In the genomic region with DNA sequence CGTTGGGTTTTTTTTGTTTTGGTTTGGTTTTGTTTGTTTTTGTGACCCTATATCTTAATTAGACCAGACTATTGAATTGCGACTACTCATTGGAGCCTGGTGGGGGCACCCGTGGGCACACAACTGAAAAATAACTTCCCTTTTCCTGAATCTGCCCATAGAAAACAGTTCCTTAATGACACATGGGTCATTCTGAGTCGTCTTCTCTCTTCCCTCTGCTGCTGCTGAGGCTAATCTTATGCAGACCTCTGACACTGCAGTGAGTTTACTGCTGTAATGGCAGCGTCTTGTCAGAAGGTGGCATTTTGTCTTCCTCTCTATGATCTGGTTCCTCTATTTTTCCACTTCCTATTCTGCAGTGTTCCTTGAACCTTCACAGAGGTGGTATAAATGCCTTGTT, we compare ENCODE assay signal across 9 mouse cellular contexts. TPM values are rescaled to one million over a fixed set of nuclear protein-coding genes. Genes with fewer than 3 reads are reported as not detected.
DNase-seq lines count a peak whose midpoint lies in the region; ATAC-seq and TF ChIP-seq lines count a peak whose summit lies in the region.
"Had no signal": no experiment of that assay in that cellular context is flagged by ENCODE, and none has a peak within 500 bp of the region (broad histone marks: within the 10 kb centered on the region; RNA-seq: fewer than 3 reads in every experiment).

No protein-coding gene starts in this region.

- no peaks in the 10 kb centered on the region for H3K9me3 ChIP-seq in forebrain, embryonic 14.5 days (replicated peaks; ENCODE audit: control insufficient read depth, low read length)
- no peaks in the 10 kb centered on the region for H3K9me3 ChIP-seq in liver, embryonic 12.5 days (replicated peaks)
- no peaks in the 10 kb centered on the region for H3K9me3 ChIP-seq in neural tube, embryonic 15.5 days (replicated peaks)

- H3K9ac ChIP-seq in forebrain, embryonic 14.5 days (ENCODE audit: low read length) = peak overlapping the region; percentile 53
- peak overlapping the region; percentile 67 for H3K9ac ChIP-seq in liver, embryonic 12.5 days
- peak overlapping the region; percentile 56 for H3K9ac ChIP-seq in neural tube, embryonic 15.5 days (replicated peaks)

- no peak for TF ChIP-seq POLR2A in bone marrow, adult 2 months (IDR thresholded peaks at IDR 0.05; ENCODE audit: borderline replicate concordance, control insufficient read depth, low read depth, low read length)

- intact Hi-C loops in left cerebral cortex, postnatal 14 days (cut with DNase I) = no loop called here
- intact Hi-C loops in left cerebral cortex, postnatal 10 days (cut with DNase I) = no loop called here

- H3K27ac ChIP-seq in bone marrow, adult 2 months (ENCODE audit: control insufficient read depth, insufficient read depth, low read depth, low read length, poor library complexity) = no peak overlapping the region
- no peak overlapping the region for H3K27ac ChIP-seq in forebrain, embryonic 14.5 days (ENCODE audit: low read depth, low read length)
- peak overlapping the region; percentile 74 for H3K27ac ChIP-seq in liver, embryonic 12.5 days
- H3K27ac ChIP-seq in neural tube, embryonic 15.5 days (replicated peaks) = no peak overlapping the region

- H3K36me3 ChIP-seq in forebrain, embryonic 14.5 days (ENCODE audit: control insufficient read depth, insufficient read depth, low read length) = peaks cover 26% of the 10 kb centered on the region
- H3K36me3 ChIP-seq in liver, embryonic 12.5 days = peaks cover 41% of the 10 kb centered on the region
- H3K36me3 ChIP-seq in neural tube, embryonic 15.5 days = peaks cover 27% of the 10 kb centered on the region

- no peak for ATAC-seq in forebrain, embryonic 14.5 days
- ATAC-seq in liver, embryonic 12.5 days = no peak
- ATAC-seq in neural tube, embryonic 15.5 days (ENCODE audit: low FRiP score) = peak; percentile 10; the same call in 1 of the 2 replicates

- no peaks in the 10 kb centered on the region; the same call in 1 of the 2 replicates for H3K4me1 ChIP-seq in bone marrow, adult 2 months (ENCODE audit: control insufficient read depth, insufficient read depth, low read length)
- H3K4me1 ChIP-seq in forebrain, embryonic 14.5 days (ENCODE audit: control insufficient read depth, insufficient read depth, low read length) = peaks cover 14% of the 10 kb centered on the region
- peaks cover 36% of the 10 kb centered on the region for H3K4me1 ChIP-seq in liver, embryonic 12.5 days
- peaks cover 21% of the 10 kb centered on the region for H3K4me1 ChIP-seq in neural tube, embryonic 15.5 days

- DNase-seq in left cerebral cortex, postnatal 14 days (ENCODE audit: low spot score in 2 of 2) = peak; percentile 5 to 30
- no peak for DNase-seq in left cerebral cortex, adult 8-10 months (ENCODE audit: low spot score in 2 of 2)
- peak; percentile 27 for DNase-seq in forebrain, embryonic 14.5 days (ENCODE audit: low spot score)
- no peak for DNase-seq in layer of hippocampus, adult 9-10 months (ENCODE audit: low spot score)
- no peak for DNase-seq in left cerebral cortex, postnatal 10 days (ENCODE audit: extremely low spot score in 1 of 2, low spot score in 2 of 2)

- TF ChIP-seq CTCF in bone marrow, adult 2 months (IDR thresholded peaks at IDR 0.05; ENCODE audit: control insufficient read depth, insufficient read depth, low read length) = no peak

- peak overlapping the region; percentile 82 for H3K4me2 ChIP-seq in forebrain, embryonic 14.5 days (ENCODE audit: low read length)
- peak overlapping the region; percentile 83 for H3K4me2 ChIP-seq in liver, embryonic 12.5 days
- peak overlapping the region; percentile 94 for H3K4me2 ChIP-seq in neural tube, embryonic 15.5 days

- peak overlapping the region; percentile 29 for H3K4me3 ChIP-seq in bone marrow, adult 2 months (replicated peaks; ENCODE audit: control insufficient read depth, low read depth, low read length)
- peak overlapping the region; percentile 68 for H3K4me3 ChIP-seq in forebrain, embryonic 14.5 days (ENCODE audit: low read depth, low read length)
- peak overlapping the region; percentile 76 for H3K4me3 ChIP-seq in liver, embryonic 12.5 days
- peak overlapping the region; percentile 74 for H3K4me3 ChIP-seq in neural tube, embryonic 15.5 days (replicated peaks)

- no peaks in the 10 kb centered on the region for H3K27me3 ChIP-seq in forebrain, embryonic 14.5 days (replicated peaks; ENCODE audit: control insufficient read depth, insufficient read depth, low read length)
- no peaks in the 10 kb centered on the region for H3K27me3 ChIP-seq in liver, embryonic 12.5 days (replicated peaks)
- H3K27me3 ChIP-seq in neural tube, embryonic 15.5 days (replicated peaks) = no peaks in the 10 kb centered on the region

- 0% methylated on average over 5 of the region's 5 CpGs for WGBS in bone marrow, adult 2 months
- WGBS in forebrain, embryonic 14.5 days = 3% methylated on average over 5 of the region's 5 CpGs
- 1% methylated on average over 5 of the region's 5 CpGs for WGBS in liver, embryonic 12.5 days (ENCODE audit: insufficient replicate concordance)
- WGBS in neural tube, embryonic 15.5 days = 1% methylated on average over 5 of the region's 5 CpGs

RNA-seq across cellular contexts. Expression of a gene that starts 0.7 kb away (rescaled TPM):
- total RNA-seq in left cerebral cortex, postnatal 14 days (2021) = 10 to 100 TPM; 35.1 to 44.9 TPM
- total RNA-seq in left cerebral cortex, adult 8-10 months (2022) = 10 to 100 TPM; 41.7 to 44.9 (median 42.5) TPM
- 8.2 and 17.9 TPM in 2 replicates for polyA plus RNA-seq in bone marrow, adult 2 months (2011; ENCODE audit: insufficient read depth, insufficient read length, low replicate concordance, missing spikeins)
- polyA plus RNA-seq in forebrain, embryonic 14.5 days (2014; fragmentation: Nextera tagmentation; extraction: Ambion mirVana) = 29.0 and 33.0 TPM in 2 replicates
- polyA plus RNA-seq in liver, embryonic 12.5 days (2016; fragmentation: Nextera tagmentation; extraction: Ambion mirVana) = 19.9 and 21.1 TPM in 2 replicates
- 31.9 and 32.0 TPM in 2 replicates for polyA plus RNA-seq in neural tube, embryonic 15.5 days (2015; fragmentation: Nextera tagmentation; extraction: Ambion mirVana)
- 10 to 100 TPM; 40.0 to 44.8 TPM for total RNA-seq in left cerebral cortex, postnatal 10 days (2021)

RNA-seq across cellular contexts. Expression of a gene that starts 1.1 kb away (rescaled TPM):
- total RNA-seq in left cerebral cortex, postnatal 14 days (2021) = 1 to 10 TPM; 2.7 to 3.6 TPM
- 1 to 10 TPM; 2.0 to 4.2 (median 3.5) TPM for total RNA-seq in left cerebral cortex, adult 8-10 months (2022)
- 36.3 and 52.6 TPM in 2 replicates for polyA plus RNA-seq in bone marrow, adult 2 months (2011; ENCODE audit: insufficient read depth, insufficient read length, low replicate concordance, missing spikeins)
- polyA plus RNA-seq in forebrain, embryonic 14.5 days (2014; fragmentation: Nextera tagmentation; extraction: Ambion mirVana) = 28.3 and 33.6 TPM in 2 replicates
- 63.3 and 67.5 TPM in 2 replicates for polyA plus RNA-seq in liver, embryonic 12.5 days (2016; fragmentation: Nextera tagmentation; extraction: Ambion mirVana)
- 11.2 and 26.5 TPM in 2 replicates for polyA plus RNA-seq in neural tube, embryonic 15.5 days (2015; fragmentation: Nextera tagmentation; extraction: Ambion mirVana)
- total RNA-seq in left cerebral cortex, postnatal 10 days (2021) = 1 to 10 TPM; 4.1 to 4.9 TPM

RNA-seq across cellular contexts. Expression of a gene that starts 18.8 kb away (rescaled TPM):
- under 1 TPM in 1 of 2 experiments, not detected in 1; 0.37 TPM for total RNA-seq in left cerebral cortex, postnatal 14 days (2021)
- total RNA-seq in left cerebral cortex, adult 8-10 months (2022) = under 1 TPM in 3 of 4 experiments, not detected in 1; 0.30 to 0.49 (median 0.41) TPM
- not detected in 2 replicates for polyA plus RNA-seq in bone marrow, adult 2 months (2011; ENCODE audit: insufficient read depth, insufficient read length, low replicate concordance, missing spikeins)
- 0.10 TPM in 1 of 2 replicates, not detected in the other for polyA plus RNA-seq in forebrain, embryonic 14.5 days (2014; fragmentation: Nextera tagmentation; extraction: Ambion mirVana)
- polyA plus RNA-seq in liver, embryonic 12.5 days (2016; fragmentation: Nextera tagmentation; extraction: Ambion mirVana) = not detected in 2 replicates
- polyA plus RNA-seq in neural tube, embryonic 15.5 days (2015; fragmentation: Nextera tagmentation; extraction: Ambion mirVana) = 0.09 and 0.78 TPM in 2 replicates
- under 1 TPM in 1 of 2 experiments, not detected in 1; 0.15 TPM for total RNA-seq in left cerebral cortex, postnatal 10 days (2021)
- total RNA-seq: layer of hippocampus, adult 18-20 months had no signal

Comparison
In these comparisons a context has a peak if more than half of its experiments do, and no peak if none do; other contexts are left out.
1. DNase-seq: peak in left cerebral cortex, postnatal 14 days (2 of 2) and forebrain, embryonic 14.5 days (single experiment); none in left cerebral cortex, adult 8-10 months (0 of 2), layer of hippocampus, adult 9-10 months (single experiment) and left cerebral cortex, postnatal 10 days (0 of 2).
2. Peak in every context shown above with its lines, with median percentiles within 50 percentile points of each other: H3K4me3 ChIP-seq, H3K4me2 ChIP-seq and H3K9ac ChIP-seq.